Mouse (Mus musculus): ENCODE data around the gene Phldb1. TPM values are rescaled to one million over a fixed set of nuclear protein-coding genes. Genes with fewer than 3 reads are reported as not detected.

The Phldb1 gene
- total and polyA plus RNA-seq, 3 experiments, result 13.8 to 23.0 TPM; not detected in 1

GRCm38 (mm10) chr9:44707749-44708428 lies 27.1 kb downstream of the Phldb1 start:
- Histone ChIP-seq H3K79me2 (ENCODE audit: control insufficient read depth, insufficient read depth, low read length, poor library complexity) (no peaks in the 10 kb centered on the region), H3K27me3 (ENCODE audit: control insufficient read depth in 1 of 2, insufficient read depth in 2 of 2, low read length in 2 of 2) (no peaks in the 10 kb centered on the region), H3K9me3 (replicated peaks; ENCODE audit: insufficient read depth, low read length) (no peaks in the 10 kb centered on the region), H3K27ac (ENCODE audit: control insufficient read depth, low read depth, low read length) (no peak overlapping the region), H3K36me3 (ENCODE audit: control insufficient read depth in 1 of 2, insufficient read depth in 2 of 2, low read length in 2 of 2) (no peaks in the 10 kb centered on the region; a peak in 1 of 4 replicates), H3K4me3 (ENCODE audit: control insufficient read depth in 1 of 2, insufficient read depth in 1 of 2, low read depth in 2 of 2, low read length in 2 of 2) (no peak overlapping the region), H3K9ac (ENCODE audit: control insufficient read depth, low read depth, low read length, poor library complexity, severe bottlenecking) (no peak overlapping the region), H3K4me1 (ENCODE audit: control insufficient read depth in 1 of 2, insufficient read depth in 2 of 2, low read length in 2 of 2) (no peaks in the 10 kb centered on the region)
- TF ChIP-seq MYB (IDR thresholded peaks at IDR 0.05; ENCODE audit: low read depth, low read length), result no peak
- no peak for DNase-seq (ENCODE audit: low read depth, low spot score)

GRCm38 (mm10) chr9:44699730-44700129 lies 35.3 kb downstream of the Phldb1 start:
- Histone ChIP-seq H3K27me3 (ENCODE audit: control insufficient read depth in 1 of 2, insufficient read depth in 2 of 2, low read length in 2 of 2) (no peaks in the 10 kb centered on the region), H3K4me3 (ENCODE audit: control insufficient read depth in 1 of 2, insufficient read depth in 1 of 2, low read depth in 2 of 2, low read length in 2 of 2) (no peak overlapping the region), H3K27ac (ENCODE audit: control insufficient read depth, low read depth, low read length) (no peak overlapping the region), H3K36me3 (ENCODE audit: control insufficient read depth in 1 of 2, insufficient read depth in 2 of 2, low read length in 2 of 2) (no peaks in the 10 kb centered on the region; a peak in 1 of 4 replicates), H3K4me1 (ENCODE audit: control insufficient read depth in 1 of 2, insufficient read depth in 2 of 2, low read length in 2 of 2) (no peaks in the 10 kb centered on the region), H3K9me3 (replicated peaks; ENCODE audit: insufficient read depth, low read length) (no peaks in the 10 kb centered on the region), H3K9ac (ENCODE audit: control insufficient read depth, low read depth, low read length, poor library complexity, severe bottlenecking) (no peak overlapping the region), H3K79me2 (ENCODE audit: control insufficient read depth, insufficient read depth, low read length, poor library complexity) (no peaks in the 10 kb centered on the region)
- TF ChIP-seq MYC (IDR thresholded peaks at IDR 0.05; ENCODE audit: low read depth, low read length), result no peak
- no peak for TF ChIP-seq BHLHE40 (IDR thresholded peaks at IDR 0.05; ENCODE audit: borderline replicate concordance, low read depth, low read length)
- no peak for TF ChIP-seq ZKSCAN1 (IDR thresholded peaks at IDR 0.05; ENCODE audit: low read depth, low read length)
- TF ChIP-seq GABPA (IDR thresholded peaks at IDR 0.05; ENCODE audit: low read depth, low read length), result no peak
- TF ChIP-seq CTCF (IDR thresholded peaks at IDR 0.05 in 2 of 3, conservative IDR thresholded peaks at IDR 0.05 in 1 of 3; ENCODE audit: control insufficient read depth in 1 of 3, insufficient read depth in 1 of 3, low read depth in 2 of 3, low read length in 3 of 3, poor library complexity in 1 of 3, severe bottlenecking in 1 of 3), result no peak
- no peak for TF ChIP-seq NRF1 (IDR thresholded peaks at IDR 0.05; ENCODE audit: insufficient read depth, low read depth, low read length, poor library complexity, severe bottlenecking)
- no peak for TF ChIP-seq E2F4 (IDR thresholded peaks at IDR 0.05; ENCODE audit: borderline replicate concordance, low read depth, low read length)
- TF ChIP-seq POLR2AphosphoS2 (IDR thresholded peaks at IDR 0.05; ENCODE audit: low read length), result no peak
- TF ChIP-seq ZNF384 (IDR thresholded peaks at IDR 0.05; ENCODE audit: low read depth, low read length), result no peak
- TF ChIP-seq NELFE (IDR thresholded peaks at IDR 0.05; ENCODE audit: low read depth, low read length), result no peak
- no peak for TF ChIP-seq MXI1 (IDR thresholded peaks at IDR 0.05; ENCODE audit: low read depth, low read length)
- TF ChIP-seq MAFK (IDR thresholded peaks at IDR 0.05; ENCODE audit: borderline replicate concordance, low read depth, low read length), result no peak
- TF ChIP-seq USF1 (IDR thresholded peaks at IDR 0.05; ENCODE audit: low read depth, low read length), result no peak
- TF ChIP-seq SMC3 (IDR thresholded peaks at IDR 0.05; ENCODE audit: low read depth, low read length), result no peak
- no peak for TF ChIP-seq UBTF (IDR thresholded peaks at IDR 0.05; ENCODE audit: borderline replicate concordance, insufficient read depth, low read depth, low read length)
- TF ChIP-seq POLR2AphosphoS5 (IDR thresholded peaks at IDR 0.05; ENCODE audit: borderline replicate concordance, low read depth, low read length), result no peak
- DNase-seq (ENCODE audit: low read depth, low spot score), result no peak
